Mouse (Mus musculus) left cerebral cortex, adult 11 months (tissue): ENCODE results near the gene Poc1a.

Experiments
- DNase-seq: peaks from one replicate; pipeline ENCODE4 v3.0.0; 2022; ENCODE audit warnings: low spot score

Gene Poc1a

DNA sequence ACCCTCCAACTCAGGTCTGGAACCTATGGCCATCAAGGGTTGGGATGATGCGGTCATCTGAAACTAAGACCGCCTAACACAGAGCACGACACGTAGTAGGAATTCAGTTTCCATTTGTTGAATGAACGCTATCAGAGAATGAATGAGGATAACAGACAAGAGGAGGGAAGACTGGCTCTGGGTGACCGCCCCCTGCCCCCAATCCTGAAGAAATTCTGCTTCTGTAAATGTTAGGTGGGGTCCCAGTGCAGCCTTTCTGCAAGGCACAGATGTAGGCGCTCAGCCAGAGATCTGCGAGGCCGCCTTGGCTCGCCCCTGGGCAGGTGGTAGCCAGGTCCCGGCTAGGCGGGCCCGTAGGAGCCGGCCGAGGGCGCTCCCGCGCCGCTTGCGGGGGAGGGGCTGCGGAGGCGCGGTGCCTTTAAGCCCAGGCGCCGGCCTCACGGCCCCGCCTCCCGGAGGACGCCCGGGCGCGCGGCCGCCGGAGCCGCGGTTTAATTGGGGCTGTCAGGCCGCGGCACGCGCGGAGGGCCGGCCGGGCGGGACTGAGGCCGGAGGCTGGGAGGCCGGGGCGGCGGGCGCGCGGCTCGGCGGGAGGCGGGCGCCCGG lies 87.4 kb downstream of the Poc1a start, which contains the start of gene Dusp7:
Dusp7 (plus strand) TSS at position 521 of the 606 bp plus-strand sequence.
- DNase-seq, result peak; percentile 76

DNA sequence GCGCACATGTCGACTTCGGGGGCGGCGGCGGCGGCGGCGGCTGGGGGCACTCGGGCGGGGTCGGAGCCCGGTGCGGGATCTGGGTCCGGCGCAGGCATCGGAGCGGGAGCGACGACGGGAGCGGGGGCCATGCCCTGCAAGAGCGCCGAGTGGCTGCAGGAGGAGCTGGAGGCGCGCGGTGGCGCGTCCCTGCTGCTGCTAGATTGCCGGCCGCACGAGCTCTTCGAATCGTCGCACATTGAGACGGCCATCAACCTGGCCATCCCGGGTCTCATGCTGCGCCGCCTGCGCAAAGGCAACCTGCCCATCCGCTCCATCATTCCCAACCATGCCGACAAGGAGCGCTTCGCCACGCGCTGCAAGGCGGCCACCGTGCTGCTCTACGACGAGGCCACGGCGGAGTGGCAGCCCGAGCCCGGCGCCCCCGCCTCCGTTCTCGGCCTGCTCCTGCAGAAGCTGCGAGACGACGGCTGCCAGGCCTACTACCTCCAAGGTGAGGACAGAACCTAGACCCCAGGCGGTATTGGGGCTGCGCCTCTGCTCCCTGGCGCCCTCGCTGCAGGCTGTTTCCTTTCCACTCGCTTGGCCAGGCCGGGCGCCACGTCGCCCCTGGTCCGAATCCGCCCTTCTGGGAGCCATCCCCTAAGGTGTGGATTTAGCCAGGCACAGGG lies 88.1 kb downstream of the Poc1a start:
- no peak for DNase-seq

DNA sequence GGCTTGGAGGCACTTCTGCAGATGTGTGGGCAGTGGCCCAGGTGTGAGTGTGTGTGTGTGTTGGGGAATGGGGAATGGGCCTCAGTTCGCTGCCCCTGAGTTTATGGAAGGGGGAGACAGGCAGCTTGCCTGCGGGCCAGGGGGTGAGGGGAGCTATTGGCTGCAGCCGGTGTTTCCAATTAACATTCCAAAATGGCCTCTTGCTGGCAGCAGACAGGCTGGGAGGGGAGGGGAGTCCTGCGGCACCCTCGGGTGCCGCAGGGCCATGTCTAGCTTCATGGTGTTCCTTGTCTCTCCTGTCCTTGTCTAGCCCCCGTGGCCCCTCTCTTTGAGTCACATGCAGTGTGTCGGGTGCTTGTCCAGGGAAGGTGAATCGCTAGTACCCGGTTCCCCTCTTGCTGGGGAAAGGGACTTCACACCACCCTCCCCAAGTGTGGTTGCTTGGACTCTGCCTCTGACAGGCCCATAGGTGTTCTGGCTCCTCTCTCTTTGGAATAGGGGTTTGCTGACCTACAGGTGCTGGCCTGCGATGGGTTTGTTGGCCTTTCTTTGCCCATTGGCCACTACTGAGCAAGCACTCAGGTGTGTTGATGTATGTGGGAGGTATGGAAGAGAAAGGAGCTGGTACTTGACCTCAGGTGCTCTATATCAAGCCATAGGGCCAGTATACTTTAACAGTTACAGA lies 89.1 kb downstream of the Poc1a start:
- no peak for DNase-seq

DNA sequence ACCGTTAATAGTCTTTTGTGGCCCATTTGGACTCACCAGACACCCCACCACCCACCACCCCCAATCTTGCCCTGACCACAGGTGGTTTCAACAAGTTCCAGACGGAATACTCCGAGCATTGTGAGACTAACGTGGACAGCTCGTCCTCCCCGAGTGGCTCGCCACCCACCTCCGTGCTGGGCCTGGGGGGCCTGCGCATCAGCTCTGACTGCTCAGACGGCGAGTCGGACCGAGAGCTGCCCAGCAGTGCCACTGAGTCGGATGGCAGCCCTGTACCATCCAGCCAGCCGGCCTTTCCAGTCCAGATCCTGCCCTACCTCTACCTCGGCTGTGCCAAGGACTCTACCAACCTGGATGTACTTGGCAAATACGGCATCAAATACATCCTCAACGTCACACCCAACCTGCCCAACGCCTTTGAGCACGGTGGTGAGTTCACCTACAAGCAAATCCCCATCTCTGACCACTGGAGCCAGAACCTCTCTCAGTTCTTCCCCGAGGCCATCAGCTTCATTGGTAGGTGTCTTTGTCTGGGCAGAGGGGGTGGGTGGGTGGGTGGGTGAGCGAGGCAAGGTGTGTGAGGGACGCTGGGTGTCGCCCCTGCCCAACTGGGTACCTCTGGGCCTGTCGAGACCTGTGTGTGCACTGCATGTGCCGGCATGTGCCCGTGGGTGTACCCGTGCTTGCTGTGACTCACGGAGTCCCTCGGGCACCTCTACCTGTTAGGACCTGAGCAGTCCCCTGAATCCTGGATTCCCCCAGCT lies 89.9 kb downstream of the Poc1a start:
- no peak for DNase-seq

DNA sequence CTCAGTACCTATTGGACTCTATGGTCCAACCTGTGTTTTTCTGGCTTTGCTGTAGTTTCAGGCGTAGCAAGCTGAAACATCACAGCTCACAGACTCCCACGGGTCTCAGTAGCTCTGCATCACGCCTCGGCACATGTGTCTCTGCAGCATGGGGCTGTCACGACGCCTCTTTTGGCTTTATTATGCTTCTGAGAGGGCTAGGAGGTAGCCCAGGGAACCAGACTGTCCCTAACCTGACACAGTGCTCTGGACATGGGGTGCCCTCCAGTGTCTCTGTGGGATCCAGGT lies 90.5 kb downstream of the Poc1a start:
- peak; percentile 63 for DNase-seq

DNA sequence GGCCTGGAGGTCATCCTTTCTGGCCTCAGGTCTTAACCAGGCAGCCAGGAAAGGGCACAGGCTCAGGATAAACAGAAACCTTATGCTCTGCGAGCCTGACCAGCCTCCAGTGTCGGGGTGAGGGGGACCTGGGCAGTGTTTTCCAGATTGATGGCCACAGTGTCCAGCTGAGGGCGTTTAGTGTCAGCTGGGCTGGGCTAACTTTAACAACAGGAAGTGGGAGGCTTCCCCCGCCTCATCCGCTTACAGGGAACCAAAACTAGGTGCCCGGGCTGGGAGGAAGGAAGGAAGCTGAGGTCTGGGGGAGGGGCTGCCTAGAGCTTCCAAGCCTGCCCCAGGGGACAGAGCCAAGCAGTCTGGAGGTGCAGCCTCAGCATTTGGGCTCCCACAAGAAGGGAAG lies 90.9 kb downstream of the Poc1a start:
- DNase-seq, result peak; percentile 69

DNA sequence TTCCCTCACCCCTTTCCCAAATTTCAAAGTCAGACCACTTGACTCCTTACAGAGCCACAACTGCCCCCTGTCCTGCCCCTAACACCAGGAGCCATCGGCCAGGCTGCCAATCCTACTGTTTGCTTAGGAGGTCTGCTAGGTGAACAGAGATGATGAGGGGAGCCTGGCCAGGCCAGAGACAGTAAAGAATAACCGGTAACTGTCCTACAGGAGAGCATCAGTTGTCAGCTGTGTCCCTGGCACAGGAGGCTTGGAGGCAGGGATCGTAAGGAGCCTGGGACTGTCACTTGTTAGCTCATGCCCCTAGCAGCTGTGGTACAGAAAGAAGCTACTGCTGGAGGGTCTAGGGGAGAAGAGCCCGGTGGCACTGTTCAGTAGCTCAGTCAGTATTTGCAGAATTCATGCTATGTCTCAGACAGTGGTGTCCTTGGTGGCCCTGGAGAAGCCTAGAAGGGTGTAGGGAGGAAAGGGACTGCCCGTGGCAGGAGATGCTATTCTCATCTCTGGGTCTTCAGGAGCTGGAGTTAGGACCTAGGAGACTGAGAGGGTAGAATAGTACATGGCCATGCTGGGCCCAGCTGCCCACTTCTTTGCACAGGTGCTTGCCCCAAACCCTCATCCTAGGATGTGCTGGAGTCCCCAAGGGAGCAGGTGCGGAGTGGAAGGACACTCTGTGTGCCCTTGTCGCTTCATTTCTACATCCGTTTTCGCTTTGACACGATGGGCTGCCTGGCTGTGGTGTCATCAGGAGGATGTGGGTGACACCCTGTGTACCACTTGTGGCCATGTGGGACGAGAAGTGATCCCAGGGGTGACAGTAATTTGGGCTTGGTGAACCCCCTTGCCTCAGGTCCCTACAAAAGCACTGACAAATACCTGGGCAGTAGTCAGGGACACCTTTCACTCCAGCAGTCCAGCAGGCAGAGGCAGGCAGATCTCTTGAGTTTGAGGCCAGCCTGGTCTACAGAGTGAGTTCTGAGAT lies 91.9 kb downstream of the Poc1a start:
- no peak for DNase-seq

DNA sequence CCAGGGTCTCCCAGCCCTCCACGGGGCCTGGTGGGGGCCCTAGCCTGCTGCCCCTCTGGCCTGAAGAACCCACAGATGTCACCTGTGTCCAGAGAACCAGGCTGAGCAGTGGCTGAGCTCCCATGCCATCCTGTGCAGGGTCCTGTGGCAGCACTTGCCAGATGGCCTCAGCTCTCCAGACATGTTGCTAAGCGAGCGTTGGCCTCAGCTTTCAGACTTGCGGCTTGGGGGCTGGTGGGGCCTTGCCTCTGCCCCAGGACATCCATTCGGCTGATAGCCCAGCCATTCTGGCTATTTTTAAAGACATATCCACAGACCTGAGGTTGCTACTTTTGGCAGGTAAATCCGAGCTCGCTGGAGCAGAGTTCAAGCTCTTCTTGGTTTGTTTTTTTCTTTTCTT lies 93.1 kb downstream of the Poc1a start:
- DNase-seq, result no peak

DNA sequence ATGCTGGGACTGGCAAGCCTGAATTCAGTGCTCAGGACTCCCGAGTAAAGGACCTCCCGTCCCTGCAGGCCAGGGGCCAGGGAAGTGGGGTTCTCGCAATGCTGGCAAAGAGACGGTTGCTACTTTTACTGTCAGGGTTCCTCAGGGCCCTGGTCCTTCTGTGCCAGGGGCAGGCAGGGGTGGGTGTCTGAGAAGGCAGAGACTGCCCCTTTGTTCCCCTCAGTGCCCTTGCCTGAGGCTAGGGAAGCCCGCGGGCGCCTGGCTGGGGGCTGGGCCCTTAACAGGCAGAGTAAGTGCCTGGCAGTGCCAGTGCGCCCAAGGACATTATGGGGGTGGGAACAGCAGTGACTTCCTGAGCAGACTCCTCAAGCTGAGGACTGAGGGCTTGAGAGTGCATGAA lies 96.4 kb downstream of the Poc1a start:
- DNase-seq, result peak; percentile 48

DNA sequence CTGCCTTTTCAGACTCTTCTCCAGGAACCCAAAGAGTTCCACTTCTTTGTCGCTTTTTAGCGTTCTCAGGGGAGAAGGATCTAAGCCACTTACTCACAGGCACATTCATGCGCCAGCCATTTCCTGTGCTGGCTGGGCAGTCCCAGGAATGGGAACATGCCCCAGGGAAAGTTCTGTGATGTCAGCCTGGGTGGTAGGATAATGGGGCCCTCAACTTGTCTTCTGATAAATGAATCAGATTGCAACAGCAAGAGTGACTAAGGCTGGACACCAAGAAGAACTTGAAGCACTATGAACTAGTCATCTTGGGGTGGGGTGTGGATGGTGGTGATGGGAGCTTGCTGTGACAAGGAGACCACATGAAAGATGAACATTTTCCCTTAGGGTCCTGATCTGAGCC lies 97.2 kb downstream of the Poc1a start:
- no peak for DNase-seq

DNA sequence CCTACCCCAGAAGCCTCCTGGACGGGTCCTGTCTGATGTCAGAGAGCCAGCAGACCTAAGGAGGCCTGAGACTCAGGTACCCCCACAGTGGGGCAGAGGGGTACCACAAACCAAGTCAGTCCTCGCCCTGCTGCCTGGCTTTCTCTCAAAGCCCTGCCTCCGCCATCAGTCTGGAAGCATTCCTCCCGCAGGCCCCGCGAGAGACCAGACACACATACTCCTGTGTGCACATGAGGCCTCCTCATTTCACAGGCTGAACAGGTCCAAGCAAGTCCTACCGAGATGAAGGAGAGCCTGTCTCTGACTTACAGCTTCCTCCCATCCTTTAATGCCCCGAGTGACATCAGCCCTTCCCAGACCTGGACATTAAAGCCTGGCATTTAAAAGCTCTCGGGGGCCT lies 97.9 kb downstream of the Poc1a start:
- no peak for DNase-seq

DNA sequence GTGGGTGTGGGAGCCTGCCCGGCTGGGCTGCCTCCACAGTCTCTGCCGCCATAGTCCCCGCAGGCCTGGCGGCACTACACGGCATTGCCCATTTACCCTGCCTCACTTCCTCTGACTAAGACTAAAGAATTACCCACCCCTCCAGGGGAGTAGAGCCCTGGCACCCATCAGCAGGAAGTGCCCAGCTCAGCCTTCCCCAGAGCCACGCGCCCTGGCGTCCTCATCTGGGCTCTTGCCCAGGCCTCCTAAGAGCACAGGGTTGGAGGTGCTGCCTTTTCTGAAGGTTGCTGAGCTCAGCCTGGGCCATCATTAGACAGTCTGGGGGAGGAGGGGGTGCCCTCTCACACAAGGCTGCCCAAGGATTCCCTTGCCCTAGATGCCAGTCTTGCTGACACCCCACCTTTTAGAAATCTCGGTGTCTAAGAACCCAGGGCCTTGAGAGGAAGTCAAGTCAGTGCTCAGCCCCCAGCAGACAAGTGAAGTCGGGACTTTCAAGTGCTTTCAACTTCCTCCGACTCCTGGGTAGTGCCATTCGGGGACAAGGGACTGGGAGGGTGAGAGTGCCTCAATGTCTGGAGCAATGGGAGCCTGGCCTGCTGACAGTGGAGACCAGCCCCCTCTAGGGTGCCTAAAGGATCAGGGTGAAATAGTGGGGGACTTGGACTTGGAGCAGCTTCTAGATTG lies 105.5 kb downstream of the Poc1a start:
- DNase-seq, result no peak

DNA sequence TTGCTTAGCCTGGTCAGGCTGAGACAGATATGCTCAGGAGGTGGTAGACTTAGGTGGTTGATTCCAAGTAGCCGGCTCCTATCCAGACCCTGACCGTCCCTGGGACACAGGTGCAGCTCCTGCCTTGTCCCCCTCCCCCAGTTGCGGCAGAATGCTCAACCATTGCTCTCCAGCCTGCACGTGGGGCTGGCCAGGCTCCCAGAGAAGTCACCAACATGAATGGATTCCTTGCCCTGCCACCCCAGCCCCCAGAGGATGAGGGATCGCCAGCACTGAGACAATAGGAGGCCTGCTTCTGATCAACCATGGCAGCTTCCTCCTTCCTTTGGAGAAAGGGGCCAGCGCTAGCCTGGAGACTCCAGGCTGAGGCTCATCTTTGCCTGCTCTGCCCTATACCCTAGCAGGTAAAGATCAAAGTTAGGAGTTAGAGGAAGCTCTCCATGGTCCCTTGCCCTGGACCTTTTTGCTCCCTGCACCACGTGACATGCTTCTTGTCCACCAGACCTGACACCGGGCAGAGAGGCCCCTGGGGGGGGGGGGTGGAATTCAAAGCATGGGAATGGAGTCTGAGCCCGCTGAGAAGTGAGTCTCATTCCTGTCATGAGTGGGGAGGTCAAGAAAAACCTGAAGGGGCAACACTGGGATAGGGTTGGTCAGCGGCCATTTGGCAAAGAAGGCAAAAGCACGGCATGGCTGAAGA lies 112.1 kb downstream of the Poc1a start:
- no peak for DNase-seq

DNA sequence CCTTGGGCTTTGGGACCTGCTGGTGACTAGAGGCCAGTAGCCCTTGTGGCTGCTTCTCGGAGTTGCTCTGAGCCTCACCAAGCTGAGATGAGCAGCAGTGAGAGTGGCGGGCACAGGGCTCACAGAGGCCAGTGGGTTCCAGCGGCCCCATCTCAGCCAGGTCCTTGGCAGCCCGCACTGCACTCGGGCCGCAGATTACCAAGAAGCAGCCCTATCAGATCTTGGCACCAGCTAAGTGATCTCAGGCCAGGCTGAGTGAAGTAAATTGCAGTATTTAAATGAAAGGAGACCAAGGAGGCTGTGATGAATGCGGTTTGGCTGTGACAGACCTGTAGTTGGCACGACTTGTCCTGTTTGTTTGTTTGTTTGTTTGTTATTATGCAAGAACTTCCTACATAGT lies 112.7 kb downstream of the Poc1a start:
- DNase-seq, result no peak

DNA sequence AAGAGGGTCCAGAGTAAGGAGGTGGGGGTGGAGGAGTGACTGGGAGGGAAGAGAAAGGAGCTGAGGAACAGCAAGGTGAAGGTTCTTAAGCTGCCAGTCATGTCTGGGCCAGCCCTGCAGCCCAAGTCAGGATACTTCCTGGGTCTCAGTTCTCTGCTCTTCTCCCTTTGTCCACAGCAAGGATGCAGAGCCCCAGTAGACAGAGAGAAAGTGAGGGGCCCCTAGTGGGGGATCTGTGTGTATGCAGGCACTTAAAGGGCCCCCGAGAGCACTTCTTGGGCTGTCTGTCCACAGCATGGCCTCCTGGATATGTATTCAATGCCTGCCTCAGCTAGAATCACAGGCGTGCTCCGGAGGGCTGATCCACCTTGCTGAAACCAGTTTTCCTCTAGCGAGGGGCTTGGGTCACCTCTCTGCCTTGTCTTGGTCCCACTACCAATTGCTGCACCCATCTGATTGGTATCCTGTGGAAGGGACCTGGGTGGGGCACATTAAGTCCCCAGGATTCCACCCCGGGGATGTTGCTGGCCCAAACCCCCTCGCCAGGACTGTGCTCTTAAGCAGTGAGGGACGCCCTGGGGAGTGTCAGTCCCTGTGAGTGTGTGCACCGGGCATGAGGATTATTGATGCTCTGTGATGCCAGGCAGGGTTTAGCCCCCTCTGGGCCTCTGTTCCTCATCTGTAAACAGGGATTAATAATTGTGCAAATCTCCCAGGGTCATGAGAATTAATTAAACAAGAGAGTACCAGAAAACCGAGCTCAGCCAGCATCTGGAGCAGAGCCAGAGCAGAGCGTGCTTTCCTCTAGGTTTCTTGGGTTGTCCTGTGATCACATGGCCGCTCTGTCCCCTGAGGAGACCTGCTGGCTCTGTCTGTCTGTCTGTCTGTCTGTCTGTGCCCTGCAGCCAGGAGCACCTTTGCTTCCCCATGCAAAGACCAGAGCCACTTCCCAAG lies 114.1 kb downstream of the Poc1a start:
- no peak for DNase-seq

DNA sequence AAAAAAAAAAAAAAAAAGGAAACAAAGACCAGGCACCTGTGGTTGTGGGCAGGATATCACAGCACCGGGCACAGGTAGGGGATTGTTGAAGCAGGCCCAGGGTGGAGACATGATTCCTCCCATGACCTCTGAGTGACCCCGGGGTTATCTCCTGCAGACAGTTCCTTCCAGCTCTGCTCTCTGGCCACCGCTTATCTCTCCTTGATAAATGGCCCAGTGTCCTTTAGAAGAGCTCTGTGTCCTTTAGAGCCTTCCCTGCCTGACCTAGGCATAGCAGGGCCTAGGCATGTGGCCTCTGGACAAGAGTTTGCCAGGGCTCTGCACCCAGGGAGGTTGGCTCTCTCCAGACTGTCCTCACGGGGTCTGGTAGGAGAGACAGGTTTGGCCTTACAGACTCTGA lies 116.9 kb downstream of the Poc1a start:
- DNase-seq, result no peak

DNA sequence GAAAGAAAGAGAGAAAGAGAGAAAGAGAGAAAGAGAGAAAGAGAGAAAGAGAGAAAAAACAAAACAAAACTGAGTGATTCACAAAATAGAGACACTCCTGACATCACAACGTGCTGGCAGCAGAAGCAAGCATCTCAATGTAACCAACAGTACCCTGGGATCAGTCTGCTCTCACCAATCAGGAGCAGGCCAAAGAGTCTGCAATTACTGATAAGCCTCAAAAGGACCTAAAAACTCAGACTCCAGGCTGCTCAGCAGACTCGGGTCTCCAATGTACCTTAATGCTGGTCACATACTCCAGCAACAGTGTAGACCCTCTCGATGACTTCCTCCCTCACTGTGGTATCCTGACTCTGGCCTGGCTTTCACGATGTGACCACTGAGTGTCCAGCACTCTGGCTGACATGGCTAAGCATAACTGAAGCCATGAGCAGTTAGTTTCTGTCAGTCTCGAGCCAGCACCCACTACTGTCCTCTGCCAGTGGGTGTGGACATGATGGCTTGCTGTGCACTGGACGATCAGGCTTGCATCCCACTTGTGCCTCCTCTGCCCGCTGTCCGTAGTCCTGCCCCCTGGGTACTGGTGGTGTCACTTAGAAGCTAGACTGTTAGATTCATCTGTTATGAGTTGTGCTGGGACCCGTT lies 117.9 kb downstream of the Poc1a start:
- no peak for DNase-seq

DNA sequence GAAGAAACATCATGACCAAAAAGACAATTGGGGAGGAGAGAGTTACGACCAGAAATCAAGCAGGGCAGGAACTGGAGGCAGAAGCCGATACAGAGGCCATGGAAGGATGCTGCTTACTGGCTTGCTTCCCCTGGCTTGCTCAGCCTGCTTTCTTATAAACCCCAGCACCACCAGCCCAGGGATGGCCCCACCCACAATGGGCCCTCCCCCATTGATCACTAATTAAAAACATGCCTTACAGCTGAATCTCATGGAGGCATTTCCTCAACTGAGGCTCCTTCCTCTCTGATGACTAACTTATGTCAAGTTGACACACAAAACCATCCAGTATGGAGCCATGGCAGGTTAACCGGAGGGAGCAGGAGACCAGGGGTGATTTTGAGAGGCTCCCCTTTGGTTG lies 118.9 kb downstream of the Poc1a start:
- no peak for DNase-seq
